Mouse (Mus musculus): ENCODE data around the gene Abi1.

GRCm38 (mm10) chr2:22998804-22999203 lies 41.2 kb downstream of the Abi1 start:
- TF ChIP-seq CTCF (IDR thresholded peaks at IDR 0.05; ENCODE audit: extremely low read depth, insufficient read length, insufficient replicate concordance, low read depth, low read length) (no peak), POLR2A (IDR thresholded peaks at IDR 0.05; ENCODE audit: low read depth, low read length) (no peak)
